Comparison of ENCODE assay signal across 12 mouse cellular contexts in genomic region chr9:99048724-99049250, GRCm38 (mm10). TPM values are rescaled to one million over a fixed set of nuclear protein-coding genes. Genes with fewer than 3 reads are reported as not detected.
DNase-seq lines count a peak whose midpoint lies in the region; ATAC-seq and TF ChIP-seq lines count a peak whose summit lies in the region.
"Had no signal": no experiment of that assay in that cellular context is flagged by ENCODE, and none has a peak within 500 bp of the region (broad histone marks: within the 10 kb centered on the region; RNA-seq: fewer than 3 reads in every experiment).

No protein-coding gene starts in this region.

- 60% methylated on average over 1 of the region's 1 CpGs for WGBS in forebrain, embryonic 14.5 days
- 74% methylated on average over 1 of the region's 1 CpGs for WGBS in forebrain, embryonic 13.5 days
- 44% methylated on average over 1 of the region's 1 CpGs for WGBS in heart, postnatal 0 days
- WGBS in liver, postnatal 0 days (ENCODE audit: insufficient replicate concordance) = 93% methylated on average over 1 of the region's 1 CpGs

- TF ChIP-seq EP300 in heart, postnatal 0 days (IDR thresholded peaks at IDR 0.05; ENCODE audit: low read depth) = no peak
- TF ChIP-seq EP300 in liver, postnatal 0 days (IDR thresholded peaks at IDR 0.05; ENCODE audit: low read depth) = no peak

- peak; percentile 77 for DNase-seq in forebrain, embryonic 14.5 days (ENCODE audit: low spot score)
- peak; percentile 21 for DNase-seq in left cerebral cortex, postnatal 4 days
- no peak for DNase-seq in left cerebral cortex, adult 8-10 months (ENCODE audit: low spot score in 2 of 2)
- no peak for DNase-seq in heart, postnatal 0 days (ENCODE audit: low spot score)
- peak; percentile 57 to 65 for DNase-seq in lung, postnatal 4 days
- DNase-seq in spleen, postnatal 10 days (ENCODE audit: low spot score in 2 of 2) = no peak
- DNase-seq in liver, postnatal 0 days = no peak
- DNase-seq: liver, embryonic 13.5 days had no signal

- H3K4me1 ChIP-seq in forebrain, embryonic 14.5 days (ENCODE audit: control insufficient read depth, insufficient read depth, low read length) = no peaks in the 10 kb centered on the region
- H3K4me1 ChIP-seq in forebrain, embryonic 13.5 days = 0 out of 2 replicates have a peak, but pooled peaks cover 2% of the 10 kb centered on the region
- H3K4me1 ChIP-seq in heart, postnatal 0 days (ENCODE audit: control insufficient read depth, insufficient read depth) = peaks cover 9% of the 10 kb centered on the region
- no peaks in the 10 kb centered on the region for H3K4me1 ChIP-seq in liver, postnatal 0 days (ENCODE audit: insufficient read depth)
- H3K4me1 ChIP-seq: hindbrain, embryonic 15.5 days; liver, embryonic 13.5 days had no signal

- H3K9ac ChIP-seq in forebrain, embryonic 14.5 days (ENCODE audit: low read length) = no peak overlapping the region
- no peak overlapping the region for H3K9ac ChIP-seq in forebrain, embryonic 13.5 days
- no peak overlapping the region for H3K9ac ChIP-seq in heart, postnatal 0 days (replicated peaks; ENCODE audit: low read depth, low read length)
- H3K9ac ChIP-seq in liver, postnatal 0 days (replicated peaks) = no peak overlapping the region
- H3K9ac ChIP-seq: hindbrain, embryonic 15.5 days; liver, embryonic 13.5 days had no signal

- peaks cover 22% of the 10 kb centered on the region; the same call in 1 of the 2 replicates for H3K36me3 ChIP-seq in forebrain, embryonic 14.5 days (ENCODE audit: control insufficient read depth, insufficient read depth, low read length)
- H3K36me3 ChIP-seq in forebrain, embryonic 13.5 days (ENCODE audit: poor library complexity, severe bottlenecking) = peaks cover 32% of the 10 kb centered on the region; the same call in 1 of the 2 replicates
- peaks cover 6% of the 10 kb centered on the region; the same call in 1 of the 2 replicates for H3K36me3 ChIP-seq in heart, postnatal 0 days (replicated peaks; ENCODE audit: control insufficient read depth, insufficient read depth, low read length)
- peaks cover 9% of the 10 kb centered on the region for H3K36me3 ChIP-seq in liver, postnatal 0 days (replicated peaks; ENCODE audit: insufficient read depth, low read length)

- TF ChIP-seq CTCF in heart, postnatal 0 days (IDR thresholded peaks at IDR 0.05; ENCODE audit: low read depth) = no peak
- no peak for TF ChIP-seq CTCF in liver, postnatal 0 days (IDR thresholded peaks at IDR 0.05; ENCODE audit: low read depth)

- ATAC-seq in forebrain, embryonic 14.5 days = no peak
- ATAC-seq in forebrain, embryonic 13.5 days = no peak
- ATAC-seq in heart, postnatal 0 days (ENCODE audit: insufficient read depth, low read depth) = no peak
- ATAC-seq in liver, postnatal 0 days = no peak

- no peak overlapping the region for H3K4me3 ChIP-seq in forebrain, embryonic 14.5 days (ENCODE audit: low read depth, low read length)
- no peak overlapping the region for H3K4me3 ChIP-seq in forebrain, embryonic 13.5 days
- H3K4me3 ChIP-seq in heart, postnatal 0 days (ENCODE audit: low read depth, low read length) = no peak overlapping the region
- no peak overlapping the region for H3K4me3 ChIP-seq in liver, postnatal 0 days (ENCODE audit: low read depth, low read length)
- H3K4me3 ChIP-seq: hindbrain, embryonic 15.5 days; liver, embryonic 13.5 days; myocyte had no signal

- no peaks in the 10 kb centered on the region for H3K9me3 ChIP-seq in forebrain, embryonic 14.5 days (replicated peaks; ENCODE audit: control insufficient read depth, low read length)
- no peaks in the 10 kb centered on the region for H3K9me3 ChIP-seq in forebrain, embryonic 13.5 days (replicated peaks)
- no peaks in the 10 kb centered on the region for H3K9me3 ChIP-seq in heart, postnatal 0 days (replicated peaks; ENCODE audit: control insufficient read depth, low read length)
- no peaks in the 10 kb centered on the region for H3K9me3 ChIP-seq in liver, postnatal 0 days (ENCODE audit: low read length)
- H3K9me3 ChIP-seq: hindbrain, embryonic 15.5 days; liver, embryonic 13.5 days had no signal

- intact Hi-C loops in left cerebral cortex, postnatal 4 days (cut with DNase I) = no loop called here

- H3K4me2 ChIP-seq in forebrain, embryonic 14.5 days (ENCODE audit: low read length) = no peak overlapping the region
- no peak overlapping the region for H3K4me2 ChIP-seq in forebrain, embryonic 13.5 days
- no peak overlapping the region for H3K4me2 ChIP-seq in heart, postnatal 0 days (ENCODE audit: low read depth, low read length)
- no peak overlapping the region for H3K4me2 ChIP-seq in liver, postnatal 0 days (ENCODE audit: low read depth, low read length)
- H3K4me2 ChIP-seq: hindbrain, embryonic 15.5 days; liver, embryonic 13.5 days had no signal

- H3K27me3 ChIP-seq in forebrain, embryonic 14.5 days (replicated peaks; ENCODE audit: control insufficient read depth, insufficient read depth, low read length) = no peaks in the 10 kb centered on the region
- H3K27me3 ChIP-seq in forebrain, embryonic 13.5 days = no peaks in the 10 kb centered on the region
- H3K27me3 ChIP-seq in heart, postnatal 0 days (ENCODE audit: control insufficient read depth, insufficient read depth, low read length) = no peaks in the 10 kb centered on the region
- no peaks in the 10 kb centered on the region for H3K27me3 ChIP-seq in liver, postnatal 0 days (ENCODE audit: insufficient read depth, low read length)
- H3K27me3 ChIP-seq: hindbrain, embryonic 15.5 days; liver, embryonic 13.5 days had no signal

- no peak overlapping the region for H3K27ac ChIP-seq in forebrain, embryonic 14.5 days (ENCODE audit: low read depth, low read length)
- no peak overlapping the region for H3K27ac ChIP-seq in forebrain, embryonic 13.5 days
- 0 out of 2 replicates have a peak overlapping the region, but pooled peaks have one; percentile 0 for H3K27ac ChIP-seq in heart, postnatal 0 days (ENCODE audit: low read depth)
- H3K27ac ChIP-seq in liver, postnatal 0 days (ENCODE audit: low read depth) = no peak overlapping the region
- H3K27ac ChIP-seq: hindbrain, embryonic 15.5 days; liver, embryonic 13.5 days had no signal

RNA-seq across cellular contexts. Expression of gene Gm1123, which starts 13.3 kb away (rescaled TPM):
- not detected in 2 replicates for polyA plus RNA-seq in forebrain, embryonic 14.5 days (2014; fragmentation: Nextera tagmentation; extraction: Ambion mirVana)
- 0.14 TPM in 1 of 2 replicates, not detected in the other for polyA plus RNA-seq in forebrain, embryonic 13.5 days (2015; fragmentation: Nextera tagmentation; extraction: Ambion mirVana)
- not detected for total RNA-seq in left cerebral cortex, postnatal 4 days (2021)
- total RNA-seq in left cerebral cortex, adult 8-10 months (2022) = under 1 TPM in 1 of 4 experiments, not detected in 3; 0.23 TPM
- not detected in 2 replicates for total RNA-seq in heart, postnatal 0 days (2014; rRNA removed; ENCODE audit: low replicate concordance)
- 0.07 TPM in 2 replicates for polyA plus RNA-seq in heart, postnatal 0 days (2015; fragmentation: Nextera tagmentation; extraction: Ambion mirVana)
- polyA plus RNA-seq in liver, postnatal 0 days (2015; fragmentation: Nextera tagmentation; extraction: Ambion mirVana) = 0.07 TPM in 1 of 2 replicates, not detected in the other
- polyA plus RNA-seq: embryonic facial prominence, embryonic 11.5 days; liver, embryonic 13.5 days; myocyte had no signal

Comparison
In these comparisons a context has a peak if more than half of its experiments do, and no peak if none do; other contexts are left out.
1. DNase-seq: peak in forebrain, embryonic 14.5 days (single experiment), left cerebral cortex, postnatal 4 days (single experiment) and lung, postnatal 4 days (2 of 2); none in left cerebral cortex, adult 8-10 months (0 of 2), heart, postnatal 0 days (single experiment), spleen, postnatal 10 days (0 of 2) and liver, postnatal 0 days (single experiment).